Mouse (Mus musculus): Measurements from ENCODE around the gene Foxp1.

Foxp1 gene

GRCm38 (mm10) chr6:99200656-99201055, 321.9 kb downstream of the Foxp1 start:
- DNase-seq: peak; percentile 57

- DNase-seq: no peak
Measured at GRCm38 (mm10) chr6:99199277-99199676, 323.2 kb downstream of the Foxp1 start.

GRCm38 (mm10) chr6:99193697-99194096, 328.8 kb downstream of the Foxp1 start:
- no peak for DNase-seq

DNA sequence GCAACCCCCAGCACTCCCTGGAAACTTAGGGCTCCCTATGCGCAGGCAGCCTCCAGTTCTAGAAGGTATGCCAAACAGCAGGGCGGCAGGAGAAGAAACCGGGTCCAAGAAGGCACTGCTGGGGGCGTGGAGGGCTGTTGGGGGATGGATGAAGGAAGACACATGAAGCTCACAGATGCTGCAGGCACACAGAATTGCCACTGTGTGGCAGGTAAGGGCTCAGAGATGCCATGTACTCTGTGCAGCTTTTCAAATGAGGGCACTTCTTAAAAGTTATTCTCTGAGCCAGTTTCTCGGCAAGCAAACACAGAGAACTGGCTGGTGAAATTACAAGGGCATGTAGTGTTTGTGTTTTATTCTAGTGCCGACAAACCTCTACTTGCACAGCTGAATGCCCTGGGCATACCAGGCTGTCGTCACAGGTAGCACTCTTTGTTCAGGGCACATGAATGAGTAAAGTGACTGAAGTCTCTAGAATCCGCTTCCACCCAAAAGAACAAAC, 330.8 kb downstream of the Foxp1 start:
- DNase-seq: no peak

DNA sequence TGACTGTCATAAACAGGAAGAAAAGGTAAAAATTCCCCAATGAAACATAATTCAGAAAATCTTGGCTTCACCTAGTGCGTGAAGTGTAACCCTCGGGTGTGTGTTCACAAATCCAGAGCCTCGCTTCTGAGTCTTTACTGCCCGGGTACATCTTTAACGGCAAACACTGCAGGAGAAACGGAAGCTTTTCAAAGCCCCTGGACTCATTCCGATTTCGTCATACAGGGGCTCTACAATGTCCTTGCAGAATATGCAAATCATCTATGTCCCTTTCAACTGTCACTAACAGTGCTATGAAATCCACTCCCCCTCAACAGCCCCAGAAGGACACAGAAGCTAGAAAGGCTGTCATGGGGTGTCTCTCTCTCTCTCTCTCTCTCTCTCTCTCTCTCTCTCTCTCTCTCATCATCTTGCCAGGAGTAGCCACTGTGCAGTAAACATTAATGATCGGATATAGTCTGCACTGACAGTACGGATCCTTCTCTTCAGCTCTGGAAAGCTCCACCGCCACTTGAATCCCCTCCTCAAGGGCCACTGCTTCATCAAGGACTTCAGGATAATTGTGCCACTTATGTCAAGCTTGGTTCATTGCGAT, 331.4 kb downstream of the Foxp1 start:
- DNase-seq: no peak

GRCm38 (mm10) chr6:99189967-99190366, 332.6 kb downstream of the Foxp1 start:
- no peak for DNase-seq

DNA sequence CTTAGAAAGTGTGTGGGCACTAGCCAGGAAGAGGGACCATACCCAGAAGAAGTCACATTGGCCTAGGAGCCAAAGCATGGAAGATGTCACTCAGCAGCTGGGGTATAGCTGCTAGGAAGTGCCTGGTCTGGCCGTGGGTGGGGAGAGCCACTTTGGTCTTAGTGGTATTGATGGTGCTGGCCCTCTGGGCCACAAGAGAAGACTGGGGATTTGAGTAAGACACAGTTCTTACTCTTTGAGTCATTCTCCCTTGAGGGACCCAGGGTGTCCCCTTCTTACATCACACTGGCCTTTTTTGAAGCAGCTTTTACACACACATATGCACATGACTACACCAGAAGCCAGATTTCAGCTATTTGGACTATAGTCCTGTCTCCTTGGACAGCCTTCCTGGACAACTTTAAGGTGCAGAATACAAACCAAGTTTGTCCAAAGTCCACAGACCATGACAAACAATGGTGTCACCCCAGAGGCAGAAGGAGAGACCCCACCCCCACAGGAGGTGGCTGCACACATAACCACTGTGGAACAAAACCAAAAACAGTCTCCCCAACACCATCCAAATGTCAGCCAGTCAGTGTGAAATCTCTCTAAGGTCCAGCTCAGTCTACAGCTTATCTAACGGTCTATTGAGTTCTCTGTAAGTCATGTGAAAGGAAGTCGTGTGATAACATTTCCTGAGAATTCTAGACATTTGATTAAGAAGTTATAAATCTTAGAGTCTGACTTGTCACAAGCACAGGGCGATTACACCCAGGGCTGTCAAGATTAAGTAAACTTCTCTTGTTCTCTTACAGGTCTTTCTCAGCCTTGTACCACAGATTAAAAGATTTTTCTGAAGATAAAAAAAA, 333.9 kb downstream of the Foxp1 start:
- no peak for DNase-seq

- DNase-seq: no peak
Measured at GRCm38 (mm10) chr6:99187914-99188313, 334.6 kb downstream of the Foxp1 start.

DNA sequence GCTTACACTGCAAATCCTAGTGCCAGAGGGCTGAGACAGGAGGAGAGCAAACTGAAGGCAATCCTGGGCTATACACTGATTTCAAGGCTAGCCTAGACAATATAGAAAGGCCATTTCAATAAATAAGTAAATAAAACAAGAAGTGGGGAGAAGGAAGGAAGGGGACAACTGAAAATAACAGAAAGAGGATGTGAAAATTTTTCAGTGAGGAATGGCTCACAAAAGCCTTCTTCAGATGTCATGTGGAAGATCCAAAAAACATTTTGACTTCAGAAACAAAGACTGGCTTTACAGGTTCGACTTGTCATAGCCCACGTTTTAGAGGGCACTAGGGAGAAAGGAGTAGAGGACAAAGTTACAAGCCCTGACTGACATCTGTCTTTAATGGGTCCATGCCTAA, 335.1 kb downstream of the Foxp1 start:
- no peak for DNase-seq

GRCm38 (mm10) chr6:99186569-99186968, 336.0 kb downstream of the Foxp1 start:
- no peak for DNase-seq

GRCm38 (mm10) chr6:99185797-99186196, 336.7 kb downstream of the Foxp1 start:
- no peak for DNase-seq

DNA sequence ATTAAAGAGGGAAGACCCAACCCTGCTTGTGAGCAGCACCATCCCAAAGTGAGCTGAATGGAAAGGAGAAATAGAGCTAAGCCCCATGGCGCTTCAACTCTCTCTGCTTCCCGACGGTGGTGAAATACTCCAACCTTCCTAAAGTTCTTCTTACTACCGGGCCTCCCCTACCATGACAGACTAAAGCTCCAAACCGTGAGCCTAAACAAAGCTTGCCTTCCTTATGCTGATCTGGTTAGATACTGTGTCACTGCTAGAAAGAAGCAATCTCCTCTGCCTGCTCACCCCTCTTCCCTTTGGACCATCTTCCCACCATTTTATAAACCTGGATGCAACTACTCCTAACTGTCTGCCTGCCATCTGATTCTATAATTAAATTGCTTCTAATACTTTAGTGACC, 338.5 kb downstream of the Foxp1 start:
- no peak for DNase-seq

- DNase-seq: no peak
Measured at GRCm38 (mm10) chr6:99182777-99183176, 339.7 kb downstream of the Foxp1 start.

DNA sequence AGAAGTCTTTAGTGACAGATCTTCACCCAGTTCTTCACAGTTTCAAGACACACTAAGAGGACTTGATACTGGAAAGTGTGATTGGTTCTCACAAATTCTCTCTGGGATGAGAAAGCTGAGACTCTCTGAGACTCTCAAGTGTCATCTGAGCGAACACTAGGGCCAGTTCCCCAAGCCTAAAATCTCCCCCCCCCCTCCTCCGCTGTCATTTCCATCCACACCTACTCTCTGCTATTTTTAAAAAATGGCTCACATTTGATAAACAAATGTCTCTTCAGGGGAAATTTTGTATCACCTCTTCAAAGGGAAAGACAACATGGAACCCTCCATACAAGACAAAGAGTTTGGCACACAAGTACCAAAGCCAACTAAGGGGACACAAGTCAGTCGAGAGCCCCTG, 346.3 kb downstream of the Foxp1 start:
- DNase-seq: no peak

DNA sequence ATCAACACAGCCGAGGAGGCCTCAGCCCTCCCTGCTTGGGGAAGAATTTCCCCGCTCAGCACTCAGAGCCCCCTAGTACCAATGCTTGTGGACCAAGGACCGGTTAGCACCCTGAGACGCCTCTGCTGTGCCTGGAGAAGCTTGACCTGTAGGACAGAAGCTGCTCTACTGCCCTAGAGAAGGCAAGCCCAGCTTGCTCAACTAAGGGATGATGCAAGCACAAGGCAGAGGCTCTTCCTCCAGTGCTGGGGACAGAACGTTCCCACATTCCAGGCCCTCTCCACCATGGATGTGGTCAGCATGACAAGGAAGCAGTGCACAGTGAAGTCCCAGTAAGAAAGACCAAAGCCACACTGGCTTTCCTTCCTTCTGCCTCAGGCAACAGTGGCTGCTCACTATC, 347.1 kb downstream of the Foxp1 start:
- no peak for DNase-seq

DNA sequence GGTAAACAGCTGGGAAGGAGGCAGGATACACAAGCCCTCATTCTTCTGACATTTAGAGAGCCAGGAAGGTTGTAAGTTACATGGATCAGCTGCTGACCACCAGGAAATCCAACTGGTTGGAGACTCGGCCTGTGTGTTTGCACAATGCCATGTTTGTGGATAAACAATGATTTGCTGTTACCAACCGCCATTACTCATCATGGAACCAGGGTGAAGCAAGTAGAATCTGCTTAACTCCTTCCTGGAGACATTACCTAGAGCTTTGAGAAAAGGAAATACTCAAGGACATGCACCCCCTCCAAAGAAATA, 348.7 kb downstream of the Foxp1 start:
- no peak for DNase-seq

- no peak for DNase-seq
Measured at GRCm38 (mm10) chr6:99173066-99173901, 349.2 kb downstream of the Foxp1 start.

DNA sequence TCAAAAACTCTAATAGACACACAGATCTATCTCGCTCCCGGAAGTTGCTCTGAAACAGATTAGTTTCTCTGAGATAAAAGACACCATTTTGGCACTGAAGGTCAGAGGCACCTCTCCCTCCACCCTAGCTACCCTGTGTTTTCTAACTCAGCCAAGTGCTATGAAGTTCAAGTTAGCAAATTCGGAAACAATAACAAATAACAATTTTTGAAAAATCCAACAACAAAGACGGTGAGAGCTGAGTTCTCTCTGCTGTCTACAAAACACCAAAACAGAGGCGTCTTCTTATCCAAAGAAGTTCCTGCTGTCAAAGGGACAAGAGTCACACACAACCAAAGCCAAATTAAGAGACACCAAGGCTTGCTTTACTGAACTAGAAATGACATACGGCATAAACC, 349.9 kb downstream of the Foxp1 start:
- DNase-seq: no peak

DNA sequence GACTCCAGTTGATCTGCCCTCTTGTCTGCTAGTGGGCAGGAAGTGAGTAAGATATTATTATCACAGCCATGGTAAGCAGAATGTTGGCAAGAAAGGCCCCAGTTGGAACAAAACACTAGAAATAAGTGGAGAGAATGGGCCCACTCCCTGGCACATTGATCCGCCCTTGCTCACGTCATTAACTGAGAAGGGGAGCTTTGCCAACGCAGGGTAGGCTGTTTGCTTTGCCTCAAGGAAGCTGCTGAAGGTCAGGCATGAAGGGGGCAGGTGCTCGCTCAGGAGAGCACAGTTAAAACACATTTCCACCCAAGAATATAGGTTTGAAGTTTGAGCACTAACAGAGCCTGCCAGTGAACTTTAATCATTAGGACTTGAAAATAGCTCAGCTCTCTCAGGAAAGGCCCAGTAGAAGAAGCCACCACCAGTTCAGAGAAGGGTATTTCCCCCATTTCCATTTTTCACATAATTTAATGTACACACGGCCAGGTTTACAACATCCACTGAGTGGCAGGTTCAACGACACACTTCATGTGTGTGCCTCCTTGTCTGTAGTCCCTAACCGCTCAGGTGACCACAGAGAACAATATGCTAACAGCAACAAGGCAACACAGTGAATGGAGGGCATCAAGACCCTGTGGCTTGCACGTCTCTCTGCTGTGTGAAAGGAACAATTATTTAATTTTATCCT, 350.5 kb downstream of the Foxp1 start:
- no peak for DNase-seq

GRCm38 (mm10) chr6:99171281-99171825, 351.2 kb downstream of the Foxp1 start:
- no peak for DNase-seq

DNA sequence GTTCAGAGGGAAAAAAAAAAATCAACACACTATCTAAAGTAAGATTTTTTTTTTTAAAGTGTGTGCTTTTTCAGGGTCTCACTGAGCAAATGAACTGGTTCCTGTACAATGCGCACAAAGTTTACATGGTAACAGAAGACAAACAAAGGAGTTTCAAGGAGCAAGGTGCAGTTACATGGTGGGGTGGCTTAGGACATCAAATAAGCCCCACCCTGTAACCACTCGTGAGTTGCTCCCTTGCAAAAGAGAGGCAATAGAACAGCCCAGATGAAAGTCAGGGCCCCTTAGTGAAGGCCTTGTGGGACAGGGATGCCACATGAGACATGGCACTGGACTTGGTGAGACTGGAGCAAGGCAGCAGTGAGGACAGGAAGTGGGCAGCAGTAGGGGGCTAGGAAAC, 353.8 kb downstream of the Foxp1 start:
- DNase-seq: no peak

- DNase-seq: no peak
Measured at GRCm38 (mm10) chr6:99167001-99167400, 355.5 kb downstream of the Foxp1 start.

GRCm38 (mm10) chr6:99166169-99166568, 356.4 kb downstream of the Foxp1 start:
- DNase-seq: no peak
